Mouse (Mus musculus): ENCODE measurements around the gene Ptpn12.
A peak's percentile ranks its signal among the peaks of the same experiment; 100 is the strongest.

Ptpn12 gene

DNA sequence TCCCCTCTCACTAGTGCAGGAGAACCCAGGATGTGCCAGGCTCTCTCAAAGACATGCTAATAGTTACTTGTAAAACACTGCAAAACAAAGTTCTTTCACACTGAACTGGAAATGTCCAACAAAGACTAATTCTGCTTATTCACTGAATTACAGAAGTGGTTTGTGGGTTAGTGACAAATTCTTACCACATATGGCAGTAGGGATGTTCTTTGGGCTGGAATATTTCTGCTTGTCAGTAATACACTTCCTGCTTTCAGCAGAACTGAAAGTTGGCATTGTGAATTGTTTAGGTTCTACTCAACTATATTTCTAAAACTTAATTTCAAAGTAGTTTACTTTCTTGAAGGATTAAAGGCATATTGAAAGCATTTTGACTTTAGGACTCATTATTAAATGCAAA lies 25.5 kb downstream of the Ptpn12 start:
- DNase-seq (ENCODE audit: low read depth, low spot score), result no peak

DNA sequence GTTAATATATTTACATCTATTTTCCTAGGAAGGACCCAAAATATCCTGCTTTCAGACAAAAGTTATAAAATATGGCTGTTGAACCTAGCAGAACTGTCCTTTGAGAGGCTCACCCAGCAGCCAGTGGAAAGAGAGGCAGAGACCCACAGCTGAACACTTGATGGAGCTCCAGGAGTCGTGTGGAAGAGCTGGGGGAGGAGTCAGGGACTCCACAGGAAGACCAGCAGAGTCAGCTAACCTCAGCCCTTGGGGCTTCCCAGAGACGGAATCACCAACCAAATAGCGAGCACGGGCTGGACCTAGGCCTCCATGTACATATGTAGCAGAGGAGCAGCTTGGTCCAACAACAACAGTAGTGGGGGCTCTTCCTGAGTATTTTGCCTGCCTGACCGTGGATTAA lies 38.6 kb downstream of the Ptpn12 start:
- DNase-seq (ENCODE audit: low read depth, low spot score), result peak; percentile 70

DNA sequence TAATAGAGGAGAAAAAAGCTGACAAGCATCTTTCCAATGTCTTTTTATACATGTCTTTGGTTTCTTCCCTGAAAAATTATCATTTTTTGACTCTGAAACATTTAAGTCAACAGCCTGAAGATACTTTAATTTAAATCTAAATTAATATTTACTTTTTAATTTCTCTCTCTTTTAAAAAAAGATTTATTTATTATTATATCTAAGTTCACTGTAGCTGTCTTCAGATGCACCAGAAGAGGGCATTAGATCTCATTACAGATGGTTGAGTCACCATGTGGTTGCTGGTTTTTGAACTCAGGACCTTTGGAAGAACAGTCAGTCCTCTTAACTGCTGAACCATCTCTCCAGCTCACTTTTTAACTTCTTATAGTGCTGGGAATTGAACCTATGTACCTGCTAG lies 44.8 kb downstream of the Ptpn12 start:
- DNase-seq (ENCODE audit: low read depth, low spot score), result no peak

DNA sequence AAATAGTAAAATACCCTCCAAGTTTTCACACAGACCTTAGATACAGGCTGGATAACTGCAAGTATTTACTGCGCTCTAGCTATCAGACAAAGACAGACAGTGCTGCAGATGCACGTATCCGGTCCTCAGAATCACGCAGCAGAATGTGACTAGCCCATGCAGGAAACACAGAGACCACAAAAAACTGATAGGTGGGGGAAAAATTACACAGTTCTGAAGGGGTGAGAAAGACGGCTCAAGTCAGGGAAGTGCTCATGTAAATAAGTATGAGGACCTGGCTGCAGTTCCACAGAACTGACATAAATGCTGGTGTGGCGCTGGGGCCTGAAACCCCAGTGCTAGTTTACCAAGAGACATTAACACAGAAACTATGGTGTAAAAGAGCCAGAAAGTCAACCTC lies 53.0 kb downstream of the Ptpn12 start:
- DNase-seq (ENCODE audit: low read depth, low spot score), result no peak

DNA sequence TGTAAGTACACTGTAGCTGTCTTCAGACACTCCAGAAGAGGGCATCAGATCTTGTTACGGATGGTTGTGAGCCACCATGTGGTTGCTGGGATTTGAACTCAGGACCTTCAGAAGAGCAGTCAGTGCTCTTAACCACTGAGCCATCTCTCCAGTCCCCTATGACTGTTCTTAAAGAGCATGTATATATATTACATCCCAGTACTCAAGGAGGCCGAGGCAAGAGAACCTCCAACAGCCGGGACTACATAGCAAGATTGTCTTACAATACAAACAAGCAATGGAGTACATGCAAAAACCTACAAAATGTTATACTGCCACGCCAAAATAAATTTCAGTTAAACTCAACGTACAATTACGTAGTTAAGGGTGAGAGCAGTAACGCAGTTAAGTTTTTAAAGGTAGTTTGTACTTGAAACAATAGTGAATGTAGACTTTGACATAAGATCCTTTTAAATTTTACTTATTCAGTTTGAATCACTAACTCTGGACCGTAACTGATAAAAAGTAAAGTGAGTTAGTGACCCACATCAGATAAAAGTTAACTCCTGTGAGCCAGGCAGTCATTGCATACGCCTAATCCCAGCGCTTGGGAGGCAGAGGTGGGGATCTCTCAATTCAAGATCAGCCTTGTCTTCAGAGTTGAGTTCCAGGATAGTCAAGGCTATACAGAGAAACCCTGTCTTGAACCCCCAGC lies 53.9 kb downstream of the Ptpn12 start:
- no peak for DNase-seq (ENCODE audit: low read depth, low spot score)

DNA sequence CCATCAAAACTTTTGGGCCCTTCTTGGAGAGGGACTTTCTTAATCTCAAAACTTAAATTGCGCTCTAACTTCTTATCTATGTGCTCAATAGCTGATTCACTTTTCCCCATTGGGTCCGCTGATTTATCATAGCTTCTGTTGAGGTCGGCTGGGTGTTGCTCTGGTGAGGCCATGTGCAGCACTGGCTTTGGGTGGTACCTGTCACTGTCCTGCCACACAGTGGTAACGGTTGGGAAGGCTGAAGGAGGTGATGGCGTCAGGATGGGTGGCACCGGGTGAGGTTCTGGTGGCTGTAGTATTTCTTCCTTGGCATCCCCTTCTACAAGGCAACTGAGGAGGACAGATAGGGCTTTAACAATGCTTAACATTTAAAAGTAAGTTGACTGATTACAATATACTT lies 57.3 kb downstream of the Ptpn12 start:
- no peak for DNase-seq (ENCODE audit: low read depth, low spot score)

DNA sequence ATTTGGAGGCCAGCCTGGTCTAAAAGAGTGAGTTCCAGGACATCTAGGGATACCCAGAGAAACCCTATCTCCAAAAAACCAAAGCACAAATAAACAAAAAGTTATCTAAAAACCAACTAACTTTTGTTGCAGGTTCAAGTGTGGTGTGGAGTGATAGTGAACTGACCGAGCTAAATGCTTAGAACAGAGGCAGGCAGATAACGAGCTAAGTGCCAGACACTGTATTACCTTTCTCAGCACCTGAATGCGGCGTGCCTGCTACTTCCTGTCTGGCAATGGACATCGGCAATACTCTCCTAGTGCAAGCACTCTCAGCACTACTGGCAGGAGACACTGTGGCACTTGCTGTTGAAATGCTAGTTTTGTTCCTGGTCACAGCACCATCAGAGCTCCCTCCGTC lies 58.2 kb downstream of the Ptpn12 start:
- DNase-seq (ENCODE audit: low read depth, low spot score), result no peak

DNA sequence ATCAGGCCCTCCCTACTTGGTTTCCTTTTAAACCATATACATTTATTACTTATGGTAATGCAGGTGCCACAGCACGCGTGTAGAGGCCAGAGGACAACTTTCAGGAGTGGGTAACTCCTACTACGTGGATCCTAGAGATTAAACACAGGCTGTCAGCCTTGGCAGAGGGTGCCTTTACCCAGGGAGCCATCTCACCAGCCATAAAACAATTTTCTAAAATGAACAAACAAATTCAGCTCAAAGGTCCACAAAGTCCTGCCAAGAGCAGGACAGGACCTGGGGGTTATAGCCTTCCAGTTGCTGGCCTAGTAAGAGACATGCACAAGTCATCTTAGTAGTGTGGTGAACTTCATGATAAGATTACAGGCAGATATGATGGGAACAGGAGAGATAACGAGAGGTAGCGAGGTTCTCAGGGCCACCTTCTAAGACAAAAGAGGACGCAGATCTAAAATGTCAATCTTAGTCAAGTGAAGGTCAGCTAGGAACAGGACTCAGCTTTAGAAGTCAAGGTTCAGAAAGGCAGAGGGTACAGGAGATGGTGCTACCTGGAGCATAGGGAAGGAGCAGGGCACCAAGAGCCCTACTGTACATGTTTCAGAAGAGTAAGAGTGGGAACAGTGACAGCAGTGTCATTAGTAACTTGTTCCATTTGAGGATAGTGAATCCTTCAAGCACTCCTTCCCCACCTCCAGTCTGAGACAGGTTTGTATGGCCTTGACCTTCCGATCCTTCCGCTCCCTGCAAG lies 65.5 kb downstream of the Ptpn12 start:
- DNase-seq (ENCODE audit: low read depth, low spot score), result no peak

DNA sequence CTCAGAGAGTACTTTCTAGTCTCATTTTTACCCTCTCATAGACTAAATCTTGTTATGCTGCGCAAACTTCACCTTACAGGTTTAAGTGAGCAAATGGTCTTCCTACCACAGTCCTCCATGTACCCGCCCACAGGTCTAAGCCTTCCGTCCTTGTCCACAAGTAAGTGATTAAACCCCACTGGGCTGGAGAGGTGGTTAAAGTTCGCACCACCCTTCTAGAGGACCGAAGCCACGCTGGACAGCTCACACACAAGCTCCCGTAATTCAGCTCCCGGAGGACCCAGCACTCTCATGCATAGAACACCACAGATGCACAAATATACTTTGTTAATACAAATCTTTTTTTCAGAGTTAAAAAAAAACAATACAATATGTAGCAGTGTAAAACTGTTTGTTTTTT lies 69.4 kb downstream of the Ptpn12 start:
- no peak for DNase-seq (ENCODE audit: low read depth, low spot score)

DNA sequence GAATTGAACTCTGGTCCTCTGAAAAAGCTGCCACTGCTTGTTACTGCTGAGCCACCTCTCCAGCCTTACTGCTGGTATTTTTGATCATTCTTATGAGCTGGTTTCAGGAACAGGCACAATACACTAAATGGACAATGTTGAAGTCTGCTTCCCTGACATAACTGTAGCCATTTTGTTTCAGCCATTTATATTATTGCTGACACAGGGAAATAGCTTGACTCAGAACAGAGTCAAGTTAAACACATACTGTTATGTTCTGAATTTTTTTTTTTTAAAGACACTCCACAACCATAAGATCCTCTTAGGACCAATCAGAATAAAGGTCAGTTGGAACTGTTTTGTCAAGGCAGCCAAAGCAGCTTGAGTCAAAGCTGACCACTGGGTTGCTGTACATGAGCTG lies 72.2 kb downstream of the Ptpn12 start:
- no peak for DNase-seq (ENCODE audit: low read depth, low spot score)

DNA sequence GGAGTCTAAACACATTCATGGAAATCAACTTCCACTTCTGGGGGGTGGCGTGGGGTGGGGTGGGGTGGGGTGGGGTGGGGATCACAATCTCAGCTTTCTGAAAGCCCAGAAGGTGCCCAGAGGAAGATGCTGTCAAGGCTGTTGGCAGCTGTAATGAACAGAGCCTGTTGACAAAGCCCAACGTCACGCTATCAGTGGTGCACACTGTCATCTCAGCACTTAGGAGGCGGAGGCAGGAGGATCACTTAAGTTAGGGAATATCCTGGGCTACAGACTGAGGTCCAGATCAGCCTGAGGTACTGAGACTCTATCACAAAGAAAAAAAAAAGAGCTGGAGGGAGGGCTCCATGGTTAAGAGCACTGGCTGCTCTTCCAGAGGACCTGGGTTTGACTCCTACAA lies 81.0 kb downstream of the Ptpn12 start:
- DNase-seq (ENCODE audit: low read depth, low spot score), result no peak

DNA sequence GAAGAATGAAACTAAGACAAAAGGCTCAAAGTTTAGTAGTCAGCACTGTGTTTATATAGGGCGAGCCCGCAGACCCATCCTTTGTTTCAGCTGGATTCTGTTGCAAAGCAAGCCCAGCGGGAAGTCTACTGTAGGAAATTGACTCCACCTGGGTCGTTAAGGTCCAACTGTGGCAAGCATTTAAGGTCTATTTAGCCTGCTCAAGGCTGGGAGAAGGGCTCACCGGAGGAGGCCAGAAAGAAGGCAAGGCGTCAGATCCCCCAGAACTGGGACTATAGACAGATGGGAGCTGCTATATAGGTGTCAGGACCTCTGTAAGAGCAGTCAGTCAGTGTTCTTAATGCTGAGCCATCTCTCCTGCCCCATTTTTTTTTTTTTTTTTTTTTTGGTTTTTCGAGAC lies 81.7 kb downstream of the Ptpn12 start:
- DNase-seq (ENCODE audit: low read depth, low spot score), result peak; percentile 98

DNA sequence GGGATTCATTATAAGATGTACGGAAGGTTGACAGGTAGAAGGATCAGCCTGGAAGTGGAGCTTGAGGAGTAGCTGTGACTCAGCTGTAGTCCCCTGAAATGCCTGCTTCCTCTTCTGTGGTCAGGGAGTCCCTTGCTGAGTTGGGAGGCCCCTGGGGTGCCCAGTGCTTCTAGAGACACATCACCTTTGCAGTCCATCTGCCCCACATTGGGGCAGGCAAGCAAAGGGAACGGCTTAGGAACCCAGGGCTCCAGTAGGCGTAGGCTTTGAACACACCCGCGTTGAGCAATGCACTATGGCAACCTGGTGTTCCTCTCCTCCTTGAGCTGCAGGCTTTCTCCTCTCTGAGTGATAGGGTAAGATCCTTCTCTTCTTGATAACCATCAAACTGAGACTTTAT lies 82.6 kb downstream of the Ptpn12 start:
- peak; percentile 52 for DNase-seq (ENCODE audit: low read depth, low spot score)

DNA sequence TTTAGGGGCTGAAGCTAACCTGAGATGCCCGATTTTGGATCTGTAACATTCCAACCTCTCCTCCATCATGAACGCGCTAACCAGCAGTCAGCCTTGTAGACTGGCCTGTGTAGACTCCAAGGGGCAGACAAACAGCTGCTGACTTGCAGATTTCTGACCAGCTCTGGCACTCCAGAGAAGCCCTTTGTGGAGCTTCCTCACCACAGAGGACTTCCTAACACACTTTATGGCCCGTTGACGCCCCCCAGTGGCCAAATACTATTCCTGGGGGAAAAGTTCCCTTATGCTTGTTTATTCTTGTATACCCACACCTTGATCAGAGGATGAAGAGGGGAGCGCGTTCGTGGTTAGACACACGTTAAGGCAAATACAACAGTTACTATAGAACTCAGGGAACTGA lies 86.7 kb downstream of the Ptpn12 start:
- peak; percentile 93 for DNase-seq (ENCODE audit: low read depth, low spot score)

DNA sequence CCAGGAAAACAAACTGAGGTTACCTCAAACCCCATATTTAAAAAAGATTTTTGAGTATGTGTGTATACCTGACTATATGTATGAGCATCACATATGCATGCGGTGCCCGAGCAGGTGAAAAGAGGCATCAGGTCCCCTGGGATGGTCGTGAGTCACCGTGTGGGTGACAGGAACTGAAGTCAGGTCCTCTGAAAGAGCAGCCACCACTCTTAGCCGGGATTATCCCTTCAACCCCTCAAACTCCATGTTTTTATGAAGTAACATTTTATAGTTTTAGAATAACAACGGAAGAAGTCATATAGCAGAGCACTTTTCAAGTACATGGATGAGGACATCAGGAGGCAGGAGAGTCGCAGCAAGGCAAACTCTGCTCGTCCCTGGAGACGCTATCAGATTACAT lies 87.2 kb downstream of the Ptpn12 start:
- DNase-seq (ENCODE audit: low read depth, low spot score), result no peak

DNA sequence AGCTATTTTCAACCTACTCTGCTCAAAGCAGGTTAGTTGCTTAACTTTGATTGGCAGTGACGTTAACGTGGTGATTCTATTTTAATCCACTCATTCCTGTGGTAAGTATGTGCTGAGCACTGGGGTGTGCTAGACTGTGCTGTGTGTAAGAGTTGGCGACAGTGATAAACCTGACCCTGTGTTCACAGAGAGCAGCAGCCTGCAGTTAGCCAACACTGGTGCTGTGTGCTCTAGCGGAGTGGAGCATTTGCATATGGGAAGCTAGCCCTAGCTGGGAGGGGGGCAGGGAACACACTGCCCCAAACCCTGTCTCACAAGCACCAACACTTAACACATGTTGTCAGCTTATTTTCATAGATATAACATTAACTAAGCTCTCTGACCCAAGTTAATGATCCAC lies 87.8 kb downstream of the Ptpn12 start:
- no peak for DNase-seq (ENCODE audit: low read depth, low spot score)

DNA sequence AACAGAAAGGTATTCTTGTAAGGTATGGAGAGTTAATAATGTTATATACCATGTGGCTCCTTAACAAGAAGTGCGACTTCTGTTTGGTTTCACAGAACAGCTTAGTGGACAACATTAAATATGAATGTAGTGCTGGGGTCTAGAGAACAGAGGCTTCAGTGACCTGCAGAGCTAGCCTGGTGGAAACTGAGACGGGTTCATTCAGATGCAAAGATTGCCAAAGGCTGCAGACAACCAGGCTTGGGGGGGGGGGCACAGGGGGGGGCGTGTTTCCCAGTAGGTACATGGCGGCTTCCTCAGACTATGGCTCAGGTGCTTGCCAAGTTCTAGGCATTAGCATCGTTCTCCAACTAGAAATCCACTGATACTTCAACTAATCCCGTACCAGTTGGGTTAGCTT lies 91.3 kb downstream of the Ptpn12 start:
- no peak for DNase-seq (ENCODE audit: low read depth, low spot score)

DNA sequence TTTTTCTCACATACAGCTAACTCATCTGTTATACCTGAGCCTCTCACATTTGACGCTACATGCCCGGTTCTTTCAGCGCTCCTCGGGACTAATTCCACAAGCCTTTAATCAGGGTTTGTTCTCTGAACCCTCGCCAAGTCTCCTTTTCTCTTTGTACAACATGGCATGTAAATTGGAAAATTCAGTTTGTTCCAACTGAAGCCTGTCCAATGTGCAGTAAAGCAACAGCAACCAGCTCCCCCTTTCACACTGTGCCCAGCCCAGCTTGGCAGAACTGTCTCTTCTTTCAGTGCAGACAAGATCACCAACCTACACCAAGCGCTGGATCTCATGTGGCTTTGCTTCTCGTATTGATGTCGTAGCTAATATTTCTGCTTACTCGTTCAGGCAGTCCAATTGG lies 92.4 kb downstream of the Ptpn12 start:
- no peak for DNase-seq (ENCODE audit: low read depth, low spot score)

DNA sequence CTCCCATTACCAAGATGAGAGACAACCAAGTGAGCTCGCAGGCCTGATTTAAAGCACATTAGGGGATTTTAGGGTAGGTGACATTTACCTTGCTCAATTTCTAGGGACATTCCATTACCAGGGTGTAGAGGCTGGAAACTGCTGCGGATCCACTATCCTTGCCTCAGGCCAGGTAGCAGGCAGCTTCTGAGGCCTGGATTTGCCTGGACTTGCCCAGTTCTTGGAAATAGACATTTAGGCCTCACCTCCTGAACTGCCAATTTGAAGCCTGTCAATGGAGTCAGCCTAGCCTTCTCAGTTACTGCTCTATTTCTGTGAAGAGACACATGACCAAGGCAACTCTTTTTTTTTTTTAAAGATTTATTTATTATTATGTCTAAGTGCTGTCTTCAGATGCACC lies 94.8 kb downstream of the Ptpn12 start:
- no peak for DNase-seq (ENCODE audit: low read depth, low spot score)

DNA sequence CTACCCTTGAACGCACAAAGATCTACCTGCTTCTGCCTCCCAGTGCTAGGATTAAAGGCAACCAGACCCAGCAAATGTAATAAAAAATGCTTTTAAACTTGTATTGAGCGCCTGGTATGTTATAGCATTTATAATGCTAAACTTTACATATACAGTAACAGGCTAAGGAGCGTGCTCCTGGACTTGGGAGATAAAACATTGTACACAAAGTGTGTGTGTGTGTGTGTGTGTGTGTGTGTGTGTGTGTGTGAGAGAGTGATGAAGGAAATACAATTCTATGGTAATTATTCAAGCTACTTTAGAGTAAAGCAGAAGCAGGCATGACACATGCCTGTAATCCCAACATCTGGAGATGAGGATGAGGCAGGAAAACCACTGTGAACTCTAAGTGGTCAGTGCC lies 99.4 kb downstream of the Ptpn12 start, which contains the start of gene Rsbn1l:
Rsbn1l (minus strand) TSS at position 101 of the 400 bp plus-strand sequence.
- DNase-seq (ENCODE audit: low read depth, low spot score), result no peak

DNA sequence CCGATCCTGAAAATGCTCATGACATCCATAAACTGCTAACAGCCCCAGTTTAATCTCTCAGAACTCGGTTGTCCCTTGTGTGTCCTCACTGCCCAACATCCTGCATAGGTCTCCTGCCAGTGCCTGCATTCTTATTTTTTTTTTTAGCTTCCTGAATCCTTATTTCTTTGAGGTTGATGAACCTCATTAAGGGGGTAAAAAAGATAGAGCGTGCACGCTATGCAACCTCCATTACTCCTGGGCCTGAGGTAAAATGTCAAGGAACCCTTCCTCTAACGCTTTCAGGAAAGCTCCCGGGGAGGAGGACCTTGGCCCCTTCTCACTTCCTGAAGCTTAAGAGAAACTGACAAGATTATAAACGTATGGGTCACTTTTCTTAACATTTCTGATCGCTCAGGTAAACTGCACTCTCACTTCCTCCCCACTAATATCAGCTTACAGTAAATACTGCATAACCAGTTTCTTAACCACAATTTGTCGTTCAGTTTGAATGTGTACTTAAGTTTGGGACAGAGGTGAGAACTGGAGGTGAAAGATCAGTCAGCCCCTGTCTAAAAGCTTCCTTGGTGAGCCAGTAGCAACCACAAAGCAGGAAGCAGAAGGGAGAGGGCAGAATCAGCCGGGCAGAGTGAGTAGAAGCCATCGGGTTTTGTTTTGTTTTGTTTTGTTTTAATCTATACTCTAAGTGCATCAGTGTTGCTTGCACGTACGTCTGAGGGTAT lies 100.4 kb downstream of the Ptpn12 start:
- DNase-seq (ENCODE audit: low read depth, low spot score), result no peak

DNA sequence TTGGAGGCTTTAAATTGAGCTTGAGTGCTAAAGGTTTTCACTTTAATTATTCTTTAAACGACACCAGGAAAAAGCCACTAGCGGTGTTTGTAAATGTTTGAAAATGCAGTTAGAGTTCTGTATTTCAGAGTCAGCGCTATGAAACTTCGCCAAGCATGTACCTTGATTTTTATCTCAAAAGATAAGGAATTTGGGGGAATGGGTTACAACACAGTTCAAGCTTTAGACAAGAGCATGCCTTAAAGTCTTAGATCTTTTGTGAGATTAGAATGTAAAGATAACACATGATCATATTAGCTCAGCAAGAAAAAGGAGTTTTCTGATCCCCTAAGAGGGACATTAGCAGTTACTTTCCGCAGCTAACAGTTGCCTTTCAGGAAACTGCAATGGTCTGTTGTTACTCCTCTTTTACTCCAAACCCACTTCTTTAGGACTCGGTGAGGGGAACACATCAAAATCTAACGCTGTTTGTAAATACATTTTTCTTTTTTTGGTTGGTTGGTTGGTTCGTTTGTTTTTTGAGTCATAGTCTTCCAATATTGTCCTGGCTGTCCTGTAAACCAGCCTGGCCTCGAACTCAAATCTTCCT lies 103.3 kb downstream of the Ptpn12 start:
- no peak for DNase-seq (ENCODE audit: low read depth, low spot score)
